In genomic region chr5:112659295-112659694, GRCm38 (mm10) we compare ENCODE assay signal across 24 mouse cellular contexts.
DNase-seq lines count a peak whose midpoint lies in the region; ATAC-seq and TF ChIP-seq lines count a peak whose summit lies in the region.
"Had no signal": no experiment of that assay in that cellular context is flagged by ENCODE, and none has a peak within 500 bp of the region (broad histone marks: within the 10 kb centered on the region; RNA-seq: fewer than 3 reads in every experiment).

No protein-coding gene starts in this region.

- no peak for TF ChIP-seq CTCF in liver, adult 2 months (IDR thresholded peaks at IDR 0.05; ENCODE audit: low read depth, low read length)

- H3K4me3 ChIP-seq in forebrain, embryonic 10.5 days = no peak overlapping the region
- H3K4me3 ChIP-seq in forebrain, embryonic 15.5 days = no peak overlapping the region
- no peak overlapping the region for H3K4me3 ChIP-seq in liver, adult 2 months (ENCODE audit: insufficient read depth, low read depth, low read length)
- H3K4me3 ChIP-seq: gastrocnemius, adult 2 months; hindbrain, embryonic 12.5 days; hindbrain, embryonic 15.5 days had no signal

- no peak for DNase-seq in forebrain, embryonic 10.5 days (ENCODE audit: extremely low spot score, low spot score)
- peak; percentile 18 for DNase-seq in liver, adult 2 months (ENCODE audit: extremely low read depth, low read depth, low spot score)
- DNase-seq in liver = no peak
- peak; percentile 34 for DNase-seq in yolk sac, embryonic 10.5 days (ENCODE audit: low spot score)
- no peak for DNase-seq in heart, postnatal 36 days
- DNase-seq: adrenal gland, adult 2 months; adrenal gland, postnatal 14 days; B cell, adult 2 months; cerebellum, adult 11 months; cerebellum, adult 2 months; cerebellum, adult 9-11 months; cerebellum, postnatal 25 days; gastrocnemius, adult 2 months; gastrocnemius, postnatal 14 days; heart, adult 11 months; kidney, adult 8-10 months had no signal

- H3K4me2 ChIP-seq in forebrain, embryonic 15.5 days (replicated peaks) = no peak overlapping the region
- H3K4me2 ChIP-seq: heart, embryonic 11.5 days; hindbrain, embryonic 12.5 days; hindbrain, embryonic 15.5 days had no signal

- peaks cover 33% of the 10 kb centered on the region for H3K27me3 ChIP-seq in forebrain, embryonic 10.5 days (ENCODE audit: poor library complexity, severe bottlenecking)
- H3K27me3 ChIP-seq in forebrain, embryonic 15.5 days = no peaks in the 10 kb centered on the region
- H3K27me3 ChIP-seq in liver, adult 2 months (ENCODE audit: control insufficient read depth, insufficient read depth, low read length) = peaks cover 3% of the 10 kb centered on the region; the same call in 1 of the 2 replicates
- H3K27me3 ChIP-seq: CH12.LX; hindbrain, embryonic 15.5 days had no signal

- 48% methylated on average over 4 of the region's 4 CpGs for WGBS in forebrain, embryonic 10.5 days
- 67% methylated on average over 4 of the region's 4 CpGs for WGBS in forebrain, embryonic 15.5 days
- 30% methylated on average over 4 of the region's 4 CpGs for WGBS in liver, adult 2 months

- H3K27ac ChIP-seq in forebrain, embryonic 10.5 days = peak overlapping the region; percentile 77
- H3K27ac ChIP-seq in forebrain, embryonic 15.5 days (replicated peaks) = no peak overlapping the region
- no peak overlapping the region for H3K27ac ChIP-seq in liver, adult 2 months (replicated peaks; ENCODE audit: insufficient read depth, low read depth, low read length)
- H3K27ac ChIP-seq: gastrocnemius, adult 2 months; hindbrain, embryonic 12.5 days; hindbrain, embryonic 15.5 days had no signal

- no peaks in the 10 kb centered on the region for H3K36me3 ChIP-seq in forebrain, embryonic 10.5 days (replicated peaks)
- H3K36me3 ChIP-seq in forebrain, embryonic 15.5 days = no peaks in the 10 kb centered on the region
- H3K36me3 ChIP-seq in liver, adult 2 months (ENCODE audit: control insufficient read depth, insufficient read depth, low read length) = no peaks in the 10 kb centered on the region
- H3K36me3 ChIP-seq: G1E; hindbrain, embryonic 12.5 days; hindbrain, embryonic 15.5 days had no signal

- H3K9ac ChIP-seq in forebrain, embryonic 15.5 days (replicated peaks) = no peak overlapping the region
- H3K9ac ChIP-seq in liver, adult 2 months (ENCODE audit: low read depth, low read length) = no peak overlapping the region
- H3K9ac ChIP-seq: hindbrain, embryonic 12.5 days; hindbrain, embryonic 15.5 days had no signal

- peaks cover 79% of the 10 kb centered on the region for H3K4me1 ChIP-seq in forebrain, embryonic 10.5 days
- peaks cover 39% of the 10 kb centered on the region for H3K4me1 ChIP-seq in forebrain, embryonic 15.5 days
- no peaks in the 10 kb centered on the region for H3K4me1 ChIP-seq in liver, adult 2 months (ENCODE audit: control insufficient read depth, insufficient read depth, low read length)

- H3K79me2 ChIP-seq in liver, adult 2 months (ENCODE audit: control insufficient read depth, insufficient read depth, low read length) = no peaks in the 10 kb centered on the region

- peaks cover 15% of the 10 kb centered on the region for H3K9me3 ChIP-seq in forebrain, embryonic 10.5 days
- H3K9me3 ChIP-seq in forebrain, embryonic 15.5 days = no peaks in the 10 kb centered on the region
- H3K9me3 ChIP-seq: hindbrain, embryonic 12.5 days; hindbrain, embryonic 15.5 days had no signal

- TF ChIP-seq POLR2A in liver, adult 2 months (IDR thresholded peaks at IDR 0.05; ENCODE audit: extremely low read depth, insufficient read depth, low read length) = no peak

- intact Hi-C loops in heart, postnatal 36 days (cut with DNase I) = no loop called here

- no peak for ATAC-seq in forebrain, embryonic 15.5 days (replicated peaks)
- ATAC-seq: forebrain, embryonic 16.5 days; intestine, postnatal 0 days had no signal

Comparison
In these comparisons a context has a peak if more than half of its experiments do, and no peak if none do; other contexts are left out.
1. DNase-seq: peak in liver, adult 2 months (single experiment) and yolk sac, embryonic 10.5 days (single experiment); none in forebrain, embryonic 10.5 days (single experiment), liver (single experiment) and heart, postnatal 36 days (0 of 2).